Mouse (Mus musculus): Measurements from ENCODE around the gene Usp29. TPM values are rescaled to one million over a fixed set of nuclear protein-coding genes. Genes with fewer than 3 reads are reported as not detected.

Gene Usp29
- total and polyA plus RNA-seq, 2 experiments from 2014 or later = 30.4 to 69.2 TPM

- no peaks in the 10 kb centered on the region for H3K4me1 ChIP-seq (ENCODE audit: insufficient read depth, low read length)
- ATAC-seq (peak; percentile 87), DNase-seq (ENCODE audit: low spot score) (peak; percentile 67)
- no peak overlapping the region for H3K4me2 ChIP-seq (ENCODE audit: low read depth, low read length)
- no peaks in the 10 kb centered on the region for H3K36me3 ChIP-seq (ENCODE audit: insufficient read depth, low read length)
- H3K27ac ChIP-seq = peak overlapping the region; percentile 52; the same call in 1 of the 2 replicates
- no peak for TF ChIP-seq CTCF (IDR thresholded peaks at IDR 0.05; ENCODE audit: low read depth)
- no peaks in the 10 kb centered on the region for H3K9me3 ChIP-seq (ENCODE audit: low read length)
- H3K9ac ChIP-seq (replicated peaks; ENCODE audit: low read length) = no peak overlapping the region
- H3K27me3 ChIP-seq (ENCODE audit: insufficient read depth, low read length) = no peaks in the 10 kb centered on the region
- no peak overlapping the region for H3K4me3 ChIP-seq (ENCODE audit: low read length)
- WGBS = 7% methylated on average over 2 of the region's 2 CpGs
Measured at GRCm38 (mm10) chr7:6829148-6829547, 98.8 kb downstream of the Usp29 start.

DNA sequence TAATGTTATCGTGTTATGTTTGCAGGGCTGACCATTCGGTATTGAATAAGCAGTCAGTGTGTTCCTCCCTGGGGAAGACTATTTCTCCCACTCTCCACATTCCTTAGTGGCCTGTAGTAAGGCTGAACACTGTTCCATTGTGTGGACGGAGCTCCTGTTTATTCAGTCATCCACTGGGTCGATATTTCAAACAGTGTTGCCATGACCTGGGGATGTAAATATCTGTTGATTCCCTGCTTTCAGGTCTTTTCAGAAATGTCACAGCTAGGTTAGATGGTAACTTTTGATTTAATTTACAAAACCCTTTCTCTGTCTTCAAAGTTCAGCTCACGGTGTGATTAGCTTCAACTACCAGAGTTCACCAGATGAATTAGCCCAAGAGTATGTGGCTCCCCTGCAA, 104.6 kb downstream of the Usp29 start:
- TF ChIP-seq CTCF (IDR thresholded peaks at IDR 0.05; ENCODE audit: low read depth) = no peak
- no peak overlapping the region for H3K4me2 ChIP-seq (ENCODE audit: low read depth, low read length)
- H3K9me3 ChIP-seq (ENCODE audit: low read length) = no peaks in the 10 kb centered on the region
- DNase-seq (ENCODE audit: low spot score) (no peak), ATAC-seq (0 out of 2 replicates have a peak, but pooled peaks have one; percentile 33)
- H3K27me3 ChIP-seq (ENCODE audit: insufficient read depth, low read length) = no peaks in the 10 kb centered on the region
- peaks cover 8% of the 10 kb centered on the region for H3K4me1 ChIP-seq (ENCODE audit: insufficient read depth, low read length)
- H3K36me3 ChIP-seq (ENCODE audit: insufficient read depth, low read length) = no peaks in the 10 kb centered on the region
- H3K27ac ChIP-seq = peak overlapping the region; percentile 56
- H3K9ac ChIP-seq (replicated peaks; ENCODE audit: low read length) = no peak overlapping the region
- 43% methylated on average over 5 of the region's 5 CpGs for WGBS
- no peak overlapping the region for H3K4me3 ChIP-seq (ENCODE audit: low read length)

- H3K9ac ChIP-seq (replicated peaks; ENCODE audit: low read length) = no peak overlapping the region
Measured at GRCm38 (mm10) chr7:6835351-6835750, 105.0 kb downstream of the Usp29 start.

GRCm38 (mm10) chr7:6837297-6837925, 107.0 kb downstream of the Usp29 start:
- no peak for DNase-seq (ENCODE audit: low spot score)
- Histone ChIP-seq H3K9ac (replicated peaks; ENCODE audit: low read length) (no peak overlapping the region), H3K4me2 (ENCODE audit: low read depth, low read length) (no peak overlapping the region), H3K4me3 (ENCODE audit: low read length) (no peak overlapping the region), H3K9me3 (ENCODE audit: low read length) (no peaks in the 10 kb centered on the region), H3K27ac (no peak overlapping the region), H3K4me1 (ENCODE audit: insufficient read depth, low read length) (peaks cover 8% of the 10 kb centered on the region), H3K36me3 (ENCODE audit: insufficient read depth, low read length) (no peaks in the 10 kb centered on the region), H3K27me3 (ENCODE audit: insufficient read depth, low read length) (no peaks in the 10 kb centered on the region)
- TF ChIP-seq CTCF (IDR thresholded peaks at IDR 0.05; ENCODE audit: low read depth) = no peak
- no peak for ATAC-seq
- 73% methylated on average over 3 of the region's 3 CpGs for WGBS

More at GRCm38 (mm10) chr7:6835351-6835750, 105.0 kb downstream of the Usp29 start:
- no peaks in the 10 kb centered on the region for H3K9me3 ChIP-seq (ENCODE audit: low read length)
- peak overlapping the region; percentile 56 for H3K27ac ChIP-seq
- no peaks in the 10 kb centered on the region for H3K27me3 ChIP-seq (ENCODE audit: insufficient read depth, low read length)
- no peak overlapping the region for H3K4me2 ChIP-seq (ENCODE audit: low read depth, low read length)
- WGBS = 16% methylated on average over 5 of the region's 5 CpGs
- ATAC-seq (peak; percentile 70), DNase-seq (ENCODE audit: low spot score) (peak; percentile 67)
- peaks cover 8% of the 10 kb centered on the region for H3K4me1 ChIP-seq (ENCODE audit: insufficient read depth, low read length)
- H3K4me3 ChIP-seq (ENCODE audit: low read length) = no peak overlapping the region
- TF ChIP-seq CTCF (IDR thresholded peaks at IDR 0.05; ENCODE audit: low read depth) = no peak
- no peaks in the 10 kb centered on the region for H3K36me3 ChIP-seq (ENCODE audit: insufficient read depth, low read length)

DNA sequence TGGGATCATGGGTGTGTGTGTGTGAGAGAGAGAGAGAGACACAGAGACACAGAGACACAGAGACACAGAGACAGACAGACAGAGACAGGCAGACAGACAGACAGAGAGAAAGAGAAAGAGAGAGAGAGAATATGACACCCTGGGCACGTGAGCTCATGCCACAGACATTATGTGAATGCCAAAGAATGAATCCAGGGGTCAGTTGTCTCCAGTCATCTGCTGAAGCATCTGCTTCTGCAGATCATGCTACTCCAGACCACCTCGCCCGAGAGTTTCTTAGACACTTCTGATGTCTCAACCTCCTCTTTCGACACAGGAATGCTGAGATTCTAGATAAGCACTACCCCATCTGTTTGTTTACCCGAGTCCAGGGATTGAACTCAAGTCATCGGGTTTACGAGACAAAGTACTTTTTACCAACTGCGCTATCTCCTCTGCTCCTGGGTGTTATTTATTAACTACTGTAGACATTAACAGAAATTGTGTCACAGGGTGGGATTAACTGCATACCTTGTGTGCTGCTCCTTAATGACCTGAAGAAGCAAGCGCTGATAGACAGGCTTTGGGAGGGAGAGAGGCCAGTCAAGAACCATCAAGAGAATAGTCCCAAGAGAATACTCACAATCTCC, 107.7 kb downstream of the Usp29 start:
- Histone ChIP-seq H3K4me1 (ENCODE audit: insufficient read depth, low read length) (peaks cover 8% of the 10 kb centered on the region), H3K4me3 (ENCODE audit: low read length) (no peak overlapping the region), H3K36me3 (ENCODE audit: insufficient read depth, low read length) (no peaks in the 10 kb centered on the region), H3K9ac (replicated peaks; ENCODE audit: low read length) (no peak overlapping the region), H3K27me3 (ENCODE audit: insufficient read depth, low read length) (no peaks in the 10 kb centered on the region), H3K9me3 (ENCODE audit: low read length) (no peaks in the 10 kb centered on the region), H3K4me2 (ENCODE audit: low read depth, low read length) (no peak overlapping the region), H3K27ac (no peak overlapping the region)
- ATAC-seq = no peak
- WGBS = 87% methylated on average over 9 of the region's 9 CpGs
- no peak for TF ChIP-seq CTCF (IDR thresholded peaks at IDR 0.05; ENCODE audit: low read depth)
- DNase-seq (ENCODE audit: low spot score) = no peak

DNA sequence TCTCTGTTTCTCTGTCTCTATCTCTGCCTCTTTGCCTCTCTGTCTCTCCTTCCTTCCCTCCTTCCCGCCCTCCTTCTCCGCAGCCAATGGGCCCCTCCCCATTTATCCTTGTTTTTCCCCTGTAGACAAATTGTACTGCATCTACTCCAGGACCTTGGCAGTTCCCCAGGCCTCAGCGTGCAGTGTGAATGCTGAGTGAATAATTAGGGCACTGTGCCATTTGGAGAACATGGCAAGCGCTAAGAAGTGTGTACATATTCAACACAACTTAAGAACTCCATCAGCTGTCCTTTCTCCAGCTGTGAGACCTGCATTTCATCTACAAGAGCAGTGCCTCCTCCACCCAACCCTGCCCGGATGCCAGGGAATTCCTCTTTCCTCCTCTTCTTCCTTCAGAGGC, 110.5 kb downstream of the Usp29 start:
- peak; percentile 87 for DNase-seq (ENCODE audit: low spot score)
- no peak for TF ChIP-seq CTCF (IDR thresholded peaks at IDR 0.05; ENCODE audit: low read depth)

DNA sequence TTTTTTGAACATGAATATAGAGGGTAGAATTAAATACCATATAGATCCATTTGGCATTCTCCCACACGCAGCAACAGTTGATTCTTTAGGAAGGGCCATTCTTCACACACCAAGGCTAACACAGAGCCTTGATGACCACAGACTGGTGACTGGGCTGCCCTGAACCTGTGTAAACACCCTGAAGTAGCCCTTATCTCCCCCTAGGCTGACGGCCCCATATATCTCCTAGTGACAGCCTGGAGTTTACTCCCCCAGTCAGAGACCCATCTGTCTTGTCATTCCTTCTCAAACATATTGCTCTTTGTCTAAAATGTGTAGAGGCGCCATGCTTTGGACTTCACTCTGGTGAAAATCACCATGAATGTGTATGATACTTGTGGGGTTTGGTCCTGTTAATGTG, 119.1 kb downstream of the Usp29 start:
- no peak for TF ChIP-seq CTCF (IDR thresholded peaks at IDR 0.05; ENCODE audit: low read depth)
- no peak overlapping the region for H3K4me2 ChIP-seq (ENCODE audit: low read depth, low read length)
- peaks cover 6% of the 10 kb centered on the region; the same call in 1 of the 2 replicates for H3K4me1 ChIP-seq (ENCODE audit: insufficient read depth, low read length)
- no peak overlapping the region for H3K4me3 ChIP-seq (ENCODE audit: low read length)
- no peaks in the 10 kb centered on the region for H3K36me3 ChIP-seq (ENCODE audit: insufficient read depth, low read length)
- H3K9ac ChIP-seq (replicated peaks; ENCODE audit: low read length) = no peak overlapping the region
- no peaks in the 10 kb centered on the region for H3K9me3 ChIP-seq (ENCODE audit: low read length)
- WGBS = 93% methylated on average over 3 of the region's 3 CpGs
- no peak overlapping the region for H3K27ac ChIP-seq
- ATAC-seq (no peak), DNase-seq (ENCODE audit: low spot score) (no peak)
- H3K27me3 ChIP-seq (ENCODE audit: insufficient read depth, low read length) = no peaks in the 10 kb centered on the region

More for the DNA sequence above, 110.5 kb downstream of the Usp29 start:
- no peak overlapping the region for H3K27ac ChIP-seq
- H3K36me3 ChIP-seq (ENCODE audit: insufficient read depth, low read length) = no peaks in the 10 kb centered on the region
- H3K4me3 ChIP-seq (ENCODE audit: low read length) = no peak overlapping the region
- no peaks in the 10 kb centered on the region for H3K9me3 ChIP-seq (ENCODE audit: low read length)
- no peaks in the 10 kb centered on the region for H3K4me1 ChIP-seq (ENCODE audit: insufficient read depth, low read length)
- WGBS = 34% methylated on average over 5 of the region's 5 CpGs
- no peaks in the 10 kb centered on the region for H3K27me3 ChIP-seq (ENCODE audit: insufficient read depth, low read length)
- H3K9ac ChIP-seq (replicated peaks; ENCODE audit: low read length) = no peak overlapping the region
- H3K4me2 ChIP-seq (ENCODE audit: low read depth, low read length) = 0 out of 2 replicates have a peak overlapping the region, but pooled peaks have one; percentile 2
- peak; percentile 78 for ATAC-seq

Measured in hindbrain, postnatal 0 days (tissue).